7 mouse cellular contexts compared by ENCODE assay signal in genomic region chr10:120744441-120745137, GRCm38 (mm10).
DNase-seq lines count a peak whose midpoint lies in the region; ATAC-seq and TF ChIP-seq lines count a peak whose summit lies in the region.

No protein-coding gene starts in this region.

- H3K4me1 ChIP-seq in lung, embryonic 16.5 days (replicated peaks; ENCODE audit: control insufficient read depth, insufficient read depth, low read length) = peaks cover 13% of the 10 kb centered on the region
- H3K4me1 ChIP-seq in lung, adult 2 months (ENCODE audit: control insufficient read depth, insufficient read depth, low read length) = no peaks in the 10 kb centered on the region
- H3K4me1 ChIP-seq in forebrain, embryonic 14.5 days (ENCODE audit: control insufficient read depth, insufficient read depth, low read length) = no peaks in the 10 kb centered on the region
- H3K4me1 ChIP-seq in liver, embryonic 13.5 days (replicated peaks) = no peaks in the 10 kb centered on the region; the same call in 1 of the 2 replicates
- H3K4me1 ChIP-seq in stomach, embryonic 16.5 days (ENCODE audit: control insufficient read depth, insufficient read depth, low read length) = peaks cover 10% of the 10 kb centered on the region; the same call in 1 of the 2 replicates

- DNase-seq in lung, adult 2 months = no peak
- peak; percentile 75 for DNase-seq in forebrain, embryonic 14.5 days (ENCODE audit: low spot score)
- DNase-seq in liver, embryonic 13.5 days = no peak
- DNase-seq in MN1 (ENCODE audit: low spot score) = no peak
- no peak for DNase-seq in right cerebral cortex, postnatal 14 days

- peak overlapping the region; percentile 53 for H3K9ac ChIP-seq in lung, embryonic 16.5 days (ENCODE audit: low read length)
- peak overlapping the region; percentile 61 for H3K9ac ChIP-seq in forebrain, embryonic 14.5 days (ENCODE audit: low read length)
- H3K9ac ChIP-seq in liver, embryonic 13.5 days = no peak overlapping the region
- H3K9ac ChIP-seq in stomach, embryonic 16.5 days (ENCODE audit: low read length) = peak overlapping the region; percentile 59

- TF ChIP-seq POLR2A in lung, adult 2 months (IDR thresholded peaks at IDR 0.05; ENCODE audit: borderline replicate concordance, extremely low read depth, low read depth, low read length) = no peak

- no peaks in the 10 kb centered on the region; the same call in 1 of the 2 replicates for H3K27me3 ChIP-seq in lung, embryonic 16.5 days (ENCODE audit: control insufficient read depth, insufficient read depth, low read depth, low read length)
- H3K27me3 ChIP-seq in forebrain, embryonic 14.5 days (replicated peaks; ENCODE audit: control insufficient read depth, insufficient read depth, low read length) = 0 out of 2 replicates have a peak, but pooled peaks cover 5% of the 10 kb centered on the region
- peaks cover 15% of the 10 kb centered on the region for H3K27me3 ChIP-seq in liver, embryonic 13.5 days
- H3K27me3 ChIP-seq in stomach, embryonic 16.5 days (ENCODE audit: control insufficient read depth, insufficient read depth, low read length) = no peaks in the 10 kb centered on the region

- WGBS in lung, embryonic 16.5 days = 7% methylated on average over 15 of the region's 15 CpGs
- WGBS in lung, adult 2 months = 18% methylated on average over 15 of the region's 15 CpGs
- WGBS in forebrain, embryonic 14.5 days = under 1% methylated on average over 15 of the region's 15 CpGs
- 13% methylated on average over 15 of the region's 15 CpGs for WGBS in liver, embryonic 13.5 days (ENCODE audit: insufficient replicate concordance)
- 6% methylated on average over 15 of the region's 15 CpGs for WGBS in stomach, embryonic 16.5 days

- TF ChIP-seq CTCF in lung, adult 2 months (IDR thresholded peaks at IDR 0.05; ENCODE audit: insufficient read depth, low read length) = no peak

- H3K4me3 ChIP-seq in lung, embryonic 16.5 days (ENCODE audit: low read length) = peak overlapping the region; percentile 38
- no peak overlapping the region for H3K4me3 ChIP-seq in lung, adult 2 months (replicated peaks; ENCODE audit: extremely low read depth, low read depth, low read length)
- peak overlapping the region; percentile 29 for H3K4me3 ChIP-seq in forebrain, embryonic 14.5 days (ENCODE audit: low read depth, low read length)
- peak overlapping the region; percentile 31 for H3K4me3 ChIP-seq in liver, embryonic 13.5 days (replicated peaks)
- peak overlapping the region; percentile 35 for H3K4me3 ChIP-seq in stomach, embryonic 16.5 days (replicated peaks; ENCODE audit: low read length)

- H3K9me3 ChIP-seq in lung, embryonic 16.5 days (ENCODE audit: control insufficient read depth, low read length) = no peaks in the 10 kb centered on the region
- H3K9me3 ChIP-seq in forebrain, embryonic 14.5 days (replicated peaks; ENCODE audit: control insufficient read depth, low read length) = no peaks in the 10 kb centered on the region
- no peaks in the 10 kb centered on the region for H3K9me3 ChIP-seq in liver, embryonic 13.5 days (replicated peaks)
- no peaks in the 10 kb centered on the region for H3K9me3 ChIP-seq in stomach, embryonic 16.5 days (replicated peaks; ENCODE audit: control insufficient read depth, low read length)

- ATAC-seq in lung, embryonic 16.5 days (ENCODE audit: low read depth) = no peak
- peak; percentile 52 for ATAC-seq in forebrain, embryonic 14.5 days
- no peak for ATAC-seq in liver, embryonic 13.5 days (ENCODE audit: low read depth)
- peak; percentile 16; the same call in 1 of the 2 replicates for ATAC-seq in stomach, embryonic 16.5 days (ENCODE audit: insufficient read depth, low FRiP score)

- H3K36me3 ChIP-seq in lung, embryonic 16.5 days (ENCODE audit: control insufficient read depth, insufficient read depth, low read length) = no peaks in the 10 kb centered on the region
- H3K36me3 ChIP-seq in forebrain, embryonic 14.5 days (ENCODE audit: control insufficient read depth, insufficient read depth, low read length) = no peaks in the 10 kb centered on the region
- no peaks in the 10 kb centered on the region for H3K36me3 ChIP-seq in liver, embryonic 13.5 days
- H3K36me3 ChIP-seq in stomach, embryonic 16.5 days (ENCODE audit: control insufficient read depth, insufficient read depth, low read length) = no peaks in the 10 kb centered on the region

- H3K27ac ChIP-seq in lung, embryonic 16.5 days (ENCODE audit: low read length) = no peak overlapping the region
- peak overlapping the region; percentile 60; the same call in 1 of the 2 replicates for H3K27ac ChIP-seq in forebrain, embryonic 14.5 days (ENCODE audit: low read depth, low read length)
- no peak overlapping the region for H3K27ac ChIP-seq in liver, embryonic 13.5 days
- peak overlapping the region; percentile 61 for H3K27ac ChIP-seq in stomach, embryonic 16.5 days (ENCODE audit: low read length)

- peak overlapping the region; percentile 72 for H3K4me2 ChIP-seq in lung, embryonic 16.5 days (ENCODE audit: low read depth, low read length)
- peak overlapping the region; percentile 70 for H3K4me2 ChIP-seq in forebrain, embryonic 14.5 days (ENCODE audit: low read length)
- H3K4me2 ChIP-seq in liver, embryonic 13.5 days = peak overlapping the region; percentile 56
- peak overlapping the region; percentile 61 for H3K4me2 ChIP-seq in stomach, embryonic 16.5 days (ENCODE audit: low read depth, low read length)

Comparison
In these comparisons a context has a peak if more than half of its experiments do, and no peak if none do; other contexts are left out.
1. ATAC-seq: peak in forebrain, embryonic 14.5 days (single experiment) and stomach, embryonic 16.5 days (single experiment); none in lung, embryonic 16.5 days (single experiment) and liver, embryonic 13.5 days (single experiment).
2. H3K27ac ChIP-seq: peak in forebrain, embryonic 14.5 days (single experiment) and stomach, embryonic 16.5 days (single experiment); none in lung, embryonic 16.5 days (single experiment) and liver, embryonic 13.5 days (single experiment).
3. Peak in every context shown above with its lines, with median percentiles within 50 percentile points of each other: H3K4me2 ChIP-seq.